Mouse (Mus musculus): ENCODE results near the gene F2rl1. TPM values are rescaled to one million over a fixed set of nuclear protein-coding genes. Genes with fewer than 3 reads are reported as not detected.

Gene F2rl1
- polyA plus RNA-seq, 1 experiment from 2014 or later: not detected

DNA sequence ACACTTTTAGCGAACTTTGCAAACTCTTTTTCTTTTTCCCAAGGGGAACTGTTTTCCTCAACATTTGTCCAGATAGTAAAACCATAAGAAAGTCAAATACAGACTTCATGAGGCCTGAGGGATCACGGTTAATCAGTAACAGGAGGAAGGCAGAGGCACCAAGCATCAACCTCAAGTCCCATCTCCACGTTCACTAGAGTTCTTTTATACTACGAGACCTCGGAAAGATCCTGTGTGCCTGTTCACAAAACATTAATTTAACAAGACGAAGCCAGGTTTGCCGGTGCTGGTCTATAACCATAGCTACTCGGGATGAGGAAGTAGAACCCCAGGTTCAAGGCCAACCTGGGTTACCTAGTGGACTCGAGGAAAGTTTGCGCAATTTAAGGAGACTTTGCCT, 2.9 kb downstream of the F2rl1 start:
- Histone ChIP-seq H3K36me3 (replicated peaks; ENCODE audit: control insufficient read depth, insufficient read depth) (no peaks in the 10 kb centered on the region), H3K9ac (no peak overlapping the region), H3K27ac (no peak overlapping the region), H3K9me3 (ENCODE audit: control insufficient read depth, low read length) (no peaks in the 10 kb centered on the region), H3K27me3 (ENCODE audit: control insufficient read depth, insufficient read depth, low read length) (peaks cover 43% of the 10 kb centered on the region), H3K4me2 (replicated peaks) (no peak overlapping the region), H3K4me3 (replicated peaks; ENCODE audit: low read length) (no peak overlapping the region), H3K4me1 (replicated peaks; ENCODE audit: control insufficient read depth, insufficient read depth, low read length) (peaks cover 11% of the 10 kb centered on the region)
- ATAC-seq (ENCODE audit: low FRiP score): no peak
- DNase-seq (ENCODE audit: low spot score): no peak
- WGBS: 88% methylated on average over 10 of the region's 10 CpGs

DNA sequence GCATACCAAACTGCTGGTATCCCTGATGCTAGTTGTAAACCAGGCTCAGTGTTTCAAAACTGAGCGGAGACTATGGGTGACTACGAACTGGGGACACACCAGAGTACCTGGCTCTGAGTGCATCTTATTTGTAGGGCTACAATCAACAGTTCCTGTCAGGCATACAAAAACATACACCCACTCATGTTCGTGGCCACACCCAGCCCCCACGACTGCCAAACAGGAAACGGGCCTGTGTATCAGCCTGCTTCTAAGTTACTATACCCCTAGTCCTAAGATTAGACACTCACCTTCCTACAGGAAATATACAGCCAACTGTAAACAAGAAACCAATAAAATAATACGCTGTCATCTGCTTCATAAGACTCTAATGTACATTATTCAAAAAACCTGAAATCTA, 4.0 kb downstream of the F2rl1 start:
- no peak overlapping the region for H3K4me3 ChIP-seq (replicated peaks; ENCODE audit: low read length)
- peaks cover 33% of the 10 kb centered on the region for H3K27me3 ChIP-seq (ENCODE audit: control insufficient read depth, insufficient read depth, low read length)
- DNase-seq (ENCODE audit: low spot score): no peak
- no peak overlapping the region for H3K9ac ChIP-seq
- 87% methylated on average over 6 of the region's 6 CpGs for WGBS
- H3K4me2 ChIP-seq (replicated peaks): no peak overlapping the region
- H3K27ac ChIP-seq: no peak overlapping the region
- peaks cover 11% of the 10 kb centered on the region for H3K4me1 ChIP-seq (replicated peaks; ENCODE audit: control insufficient read depth, insufficient read depth, low read length)
- no peaks in the 10 kb centered on the region for H3K36me3 ChIP-seq (replicated peaks; ENCODE audit: control insufficient read depth, insufficient read depth)
- ATAC-seq (ENCODE audit: low FRiP score): no peak
- H3K9me3 ChIP-seq (ENCODE audit: control insufficient read depth, low read length): no peaks in the 10 kb centered on the region

DNA sequence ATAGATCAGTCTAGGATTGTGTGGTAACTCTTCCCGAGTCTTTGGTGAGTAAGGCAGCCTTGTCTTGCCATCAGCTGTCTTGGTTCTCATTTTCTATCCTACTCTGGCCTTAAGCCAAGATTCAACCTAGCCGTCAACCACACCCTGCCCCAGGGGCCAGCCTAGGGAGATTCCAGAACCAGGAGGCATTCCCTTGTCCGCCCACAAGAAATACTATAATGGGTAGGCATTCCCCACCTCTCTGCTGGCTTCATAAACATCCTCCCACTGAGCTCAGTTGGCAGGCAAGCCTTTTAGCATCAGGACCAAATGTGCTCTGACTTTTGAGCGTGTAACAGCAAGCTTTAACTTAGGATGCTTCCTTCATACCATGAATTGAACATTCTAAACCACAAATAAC, 10.3 kb downstream of the F2rl1 start:
- ATAC-seq (ENCODE audit: low FRiP score): no peak
- Histone ChIP-seq H3K9ac (no peak overlapping the region), H3K4me3 (replicated peaks; ENCODE audit: low read length) (no peak overlapping the region), H3K27ac (no peak overlapping the region), H3K4me2 (replicated peaks) (no peak overlapping the region), H3K36me3 (replicated peaks; ENCODE audit: control insufficient read depth, insufficient read depth) (no peaks in the 10 kb centered on the region), H3K27me3 (ENCODE audit: control insufficient read depth, insufficient read depth, low read length) (no peaks in the 10 kb centered on the region), H3K9me3 (ENCODE audit: control insufficient read depth, low read length) (no peaks in the 10 kb centered on the region), H3K4me1 (replicated peaks; ENCODE audit: control insufficient read depth, insufficient read depth, low read length) (no peaks in the 10 kb centered on the region)
- DNase-seq (ENCODE audit: low spot score): no peak
- WGBS: 87% methylated on average over 4 of the region's 4 CpGs

DNA sequence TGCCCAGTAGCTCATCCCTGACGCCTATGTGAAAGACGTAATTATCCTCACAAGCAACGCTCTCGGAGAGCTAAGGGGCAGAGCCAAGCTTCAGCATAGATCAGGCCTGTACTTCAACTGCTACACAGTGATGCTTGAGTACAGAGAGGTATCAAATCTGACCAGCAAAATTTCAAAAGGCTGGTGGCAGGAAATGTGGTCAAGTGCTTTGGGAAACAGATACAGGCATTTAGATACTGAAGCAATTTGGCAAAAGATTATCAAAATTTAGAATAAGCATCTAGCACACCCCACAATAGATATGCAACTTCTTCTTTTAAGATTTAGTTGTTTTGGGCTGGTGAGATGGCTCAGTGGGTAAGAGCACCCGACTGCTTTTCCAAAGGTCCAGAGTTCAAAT, 15.0 kb downstream of the F2rl1 start:
- Histone ChIP-seq H3K36me3 (replicated peaks; ENCODE audit: control insufficient read depth, insufficient read depth) (no peaks in the 10 kb centered on the region), H3K4me3 (replicated peaks; ENCODE audit: low read length) (no peak overlapping the region), H3K27me3 (ENCODE audit: control insufficient read depth, insufficient read depth, low read length) (no peaks in the 10 kb centered on the region), H3K9me3 (ENCODE audit: control insufficient read depth, low read length) (no peaks in the 10 kb centered on the region), H3K4me1 (replicated peaks; ENCODE audit: control insufficient read depth, insufficient read depth, low read length) (no peaks in the 10 kb centered on the region), H3K27ac (no peak overlapping the region), H3K9ac (no peak overlapping the region), H3K4me2 (replicated peaks) (no peak overlapping the region)
- ATAC-seq (ENCODE audit: low FRiP score) (no peak), DNase-seq (ENCODE audit: low spot score) (no peak)
- 83% methylated on average over 5 of the region's 5 CpGs for WGBS

DNA sequence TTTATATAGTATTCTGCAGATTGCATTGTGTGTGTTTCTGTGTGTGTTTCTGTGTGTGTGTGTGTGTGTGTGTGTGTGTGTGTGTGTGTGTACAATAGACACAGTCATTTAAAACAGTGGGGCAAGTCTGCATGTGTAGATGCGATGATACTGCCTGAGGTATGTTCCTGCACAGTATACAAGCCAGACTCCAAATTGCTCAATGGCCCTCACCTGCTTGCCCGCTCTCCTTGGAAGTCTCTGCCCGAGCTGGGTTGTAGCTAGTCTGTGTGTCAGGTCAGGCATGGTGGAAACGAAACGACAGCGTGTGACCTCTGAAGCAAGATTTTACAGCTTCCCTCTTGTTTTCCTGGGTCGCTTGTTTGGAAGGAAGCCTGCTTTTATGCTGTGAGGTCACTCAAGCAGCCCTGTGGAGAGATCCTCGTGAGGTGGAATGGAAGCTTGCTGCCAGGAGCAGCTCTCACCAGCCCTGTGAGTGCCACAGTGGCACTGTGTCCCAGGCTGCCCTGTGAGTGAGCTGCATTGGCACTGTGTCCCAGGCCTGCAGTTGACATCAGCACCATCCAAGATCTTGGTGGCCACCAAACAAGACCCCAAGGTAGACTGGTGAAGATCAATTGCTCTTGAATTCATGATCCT, 21.6 kb downstream of the F2rl1 start:
- ATAC-seq (ENCODE audit: low FRiP score) (no peak), DNase-seq (ENCODE audit: low spot score) (no peak)
- no peak overlapping the region for H3K4me3 ChIP-seq (replicated peaks; ENCODE audit: low read length)
- H3K36me3 ChIP-seq (replicated peaks; ENCODE audit: control insufficient read depth, insufficient read depth): no peaks in the 10 kb centered on the region
- H3K27me3 ChIP-seq (ENCODE audit: control insufficient read depth, insufficient read depth, low read length): no peaks in the 10 kb centered on the region
- no peak overlapping the region for H3K27ac ChIP-seq
- H3K4me1 ChIP-seq (replicated peaks; ENCODE audit: control insufficient read depth, insufficient read depth, low read length): no peaks in the 10 kb centered on the region
- H3K4me2 ChIP-seq (replicated peaks): no peak overlapping the region
- no peaks in the 10 kb centered on the region for H3K9me3 ChIP-seq (ENCODE audit: control insufficient read depth, low read length)
- no peak overlapping the region for H3K9ac ChIP-seq
- WGBS: 84% methylated on average over 8 of the region's 8 CpGs

DNA sequence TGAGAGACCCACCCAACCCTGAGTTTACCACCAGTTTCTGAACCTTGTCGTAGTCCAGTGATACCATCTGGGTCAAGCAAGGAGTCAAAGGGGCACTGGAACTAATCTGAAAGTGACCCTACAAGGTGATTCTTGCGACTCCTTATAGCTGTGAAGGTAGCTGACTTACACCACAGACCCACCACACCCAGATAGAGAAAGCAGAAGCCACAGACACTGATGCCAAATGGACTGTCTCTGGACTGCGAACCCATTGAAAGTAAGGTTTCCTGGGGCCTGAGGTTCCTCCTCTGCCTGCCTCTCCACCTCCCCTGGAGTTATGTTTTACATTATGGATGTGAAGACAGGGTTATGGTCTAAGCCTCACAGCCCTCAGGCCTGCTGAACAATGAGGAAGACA, 28.4 kb downstream of the F2rl1 start:
- no peak for ATAC-seq (ENCODE audit: low FRiP score)
- Histone ChIP-seq H3K36me3 (replicated peaks; ENCODE audit: control insufficient read depth, insufficient read depth) (no peaks in the 10 kb centered on the region), H3K4me2 (replicated peaks) (no peak overlapping the region), H3K27me3 (ENCODE audit: control insufficient read depth, insufficient read depth, low read length) (no peaks in the 10 kb centered on the region), H3K9ac (no peak overlapping the region), H3K4me3 (replicated peaks; ENCODE audit: low read length) (no peak overlapping the region), H3K27ac (no peak overlapping the region), H3K4me1 (replicated peaks; ENCODE audit: control insufficient read depth, insufficient read depth, low read length) (no peaks in the 10 kb centered on the region), H3K9me3 (ENCODE audit: control insufficient read depth, low read length) (no peaks in the 10 kb centered on the region)
- DNase-seq (ENCODE audit: low spot score): no peak
- 90% methylated on average over 3 of the region's 3 CpGs for WGBS

DNA sequence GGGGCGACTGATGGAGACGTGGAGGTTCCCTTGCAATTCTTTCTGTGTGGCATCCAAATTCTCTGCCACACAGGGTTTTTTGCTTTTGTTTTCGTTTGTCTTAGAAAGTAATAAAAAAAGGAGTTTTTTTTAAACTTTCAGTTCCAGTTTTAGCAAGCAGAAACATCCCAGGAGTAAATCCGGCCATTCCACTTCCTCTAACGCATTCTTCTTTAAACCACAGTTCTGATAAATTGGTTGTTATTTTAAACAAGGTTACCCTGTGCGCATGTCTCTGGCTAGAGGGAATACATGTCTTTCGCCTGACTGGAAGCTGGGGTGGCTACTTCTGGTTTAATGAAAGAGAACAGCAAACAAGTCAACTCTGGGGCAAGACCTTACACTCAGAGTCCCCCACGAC, 30.2 kb downstream of the F2rl1 start:
- no peak for DNase-seq (ENCODE audit: low spot score)
- Histone ChIP-seq H3K9me3 (ENCODE audit: control insufficient read depth, low read length) (no peaks in the 10 kb centered on the region), H3K4me2 (replicated peaks) (no peak overlapping the region), H3K36me3 (replicated peaks; ENCODE audit: control insufficient read depth, insufficient read depth) (no peaks in the 10 kb centered on the region), H3K27me3 (ENCODE audit: control insufficient read depth, insufficient read depth, low read length) (no peaks in the 10 kb centered on the region), H3K9ac (no peak overlapping the region), H3K27ac (no peak overlapping the region), H3K4me1 (replicated peaks; ENCODE audit: control insufficient read depth, insufficient read depth, low read length) (no peaks in the 10 kb centered on the region), H3K4me3 (replicated peaks; ENCODE audit: low read length) (no peak overlapping the region)
- no peak for ATAC-seq (ENCODE audit: low FRiP score)
- 84% methylated on average over 8 of the region's 8 CpGs for WGBS

DNA sequence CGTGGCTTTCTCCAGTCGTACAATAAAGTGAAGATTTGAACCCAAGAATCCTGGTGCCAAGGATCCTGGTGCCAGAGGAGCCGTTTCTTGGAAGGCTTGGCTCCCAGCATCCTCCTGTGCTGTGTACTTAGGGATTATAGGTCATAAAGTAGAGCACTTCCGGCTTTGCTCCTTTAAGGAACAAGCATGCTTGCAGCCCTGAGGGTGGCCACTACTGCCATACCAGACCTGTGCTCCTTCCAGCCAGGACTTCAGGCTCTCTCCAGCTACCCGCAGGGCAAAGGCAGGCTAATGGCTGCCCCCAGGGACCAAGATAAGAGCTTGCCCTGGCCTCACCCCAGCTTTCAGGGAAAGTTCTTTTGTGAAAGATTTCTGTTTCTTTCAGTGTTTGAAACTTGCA, 31.7 kb downstream of the F2rl1 start:
- no peak overlapping the region for H3K4me3 ChIP-seq (replicated peaks; ENCODE audit: low read length)
- WGBS: 80% methylated on average over 5 of the region's 5 CpGs
- no peaks in the 10 kb centered on the region for H3K4me1 ChIP-seq (replicated peaks; ENCODE audit: control insufficient read depth, insufficient read depth, low read length)
- H3K9ac ChIP-seq: no peak overlapping the region
- ATAC-seq (ENCODE audit: low FRiP score) (no peak), DNase-seq (ENCODE audit: low spot score) (no peak)
- H3K9me3 ChIP-seq (ENCODE audit: control insufficient read depth, low read length): no peaks in the 10 kb centered on the region
- no peaks in the 10 kb centered on the region for H3K36me3 ChIP-seq (replicated peaks; ENCODE audit: control insufficient read depth, insufficient read depth)
- no peaks in the 10 kb centered on the region for H3K27me3 ChIP-seq (ENCODE audit: control insufficient read depth, insufficient read depth, low read length)
- no peak overlapping the region for H3K4me2 ChIP-seq (replicated peaks)
- no peak overlapping the region for H3K27ac ChIP-seq

DNA sequence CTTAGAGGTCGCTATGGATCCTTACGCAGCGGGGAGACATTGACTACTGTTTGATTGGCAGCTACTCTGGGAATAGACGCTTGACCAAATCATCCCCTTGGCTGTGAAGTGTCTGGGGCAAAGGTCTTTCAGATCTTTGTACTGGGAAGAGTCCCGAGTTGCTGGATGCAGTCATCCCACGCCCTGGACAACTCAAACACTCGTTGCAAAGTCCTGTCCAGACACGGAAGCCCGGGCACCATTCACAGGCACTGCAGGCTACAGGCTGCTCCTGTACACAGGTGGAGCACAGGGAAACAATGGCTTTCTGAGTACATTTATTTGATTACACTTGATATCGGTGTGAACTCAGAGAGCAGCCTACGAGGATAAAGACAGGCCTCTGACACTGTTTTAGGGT, 33.7 kb downstream of the F2rl1 start:
- Histone ChIP-seq H3K4me3 (replicated peaks; ENCODE audit: low read length) (no peak overlapping the region), H3K4me2 (replicated peaks) (no peak overlapping the region), H3K36me3 (replicated peaks; ENCODE audit: control insufficient read depth, insufficient read depth) (no peaks in the 10 kb centered on the region), H3K9me3 (ENCODE audit: control insufficient read depth, low read length) (no peaks in the 10 kb centered on the region), H3K4me1 (replicated peaks; ENCODE audit: control insufficient read depth, insufficient read depth, low read length) (no peaks in the 10 kb centered on the region), H3K9ac (no peak overlapping the region), H3K27ac (no peak overlapping the region), H3K27me3 (ENCODE audit: control insufficient read depth, insufficient read depth, low read length) (no peaks in the 10 kb centered on the region)
- 52% methylated on average over 11 of the region's 11 CpGs for WGBS
- DNase-seq (ENCODE audit: low spot score): no peak
- ATAC-seq (ENCODE audit: low FRiP score): no peak

DNA sequence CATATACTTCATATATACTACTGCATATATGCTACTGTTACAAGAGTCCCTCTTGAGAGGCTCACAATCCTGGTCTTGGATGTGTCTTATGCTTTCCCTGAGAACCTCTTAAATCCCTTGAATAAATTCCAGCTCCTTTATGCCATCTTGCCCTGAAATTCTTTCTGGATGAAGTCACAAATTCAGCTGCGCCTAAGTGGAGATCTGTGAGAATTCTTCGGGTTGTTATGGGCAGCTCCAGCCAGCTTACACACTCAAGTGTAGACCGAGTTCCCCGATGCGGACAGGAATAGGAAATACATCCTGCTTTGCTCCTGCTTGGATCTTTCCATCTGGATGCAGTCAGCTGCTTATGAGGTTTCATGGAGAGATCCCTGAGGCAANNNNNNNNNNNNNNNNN, 40.4 kb downstream of the F2rl1 start:
- no peak overlapping the region for H3K4me3 ChIP-seq (replicated peaks; ENCODE audit: low read length)
- WGBS: 59% methylated on average over 5 of the region's 5 CpGs
- H3K27ac ChIP-seq: no peak overlapping the region
- ATAC-seq (ENCODE audit: low FRiP score) (no peak), DNase-seq (ENCODE audit: low spot score) (no peak)
- H3K4me2 ChIP-seq (replicated peaks): no peak overlapping the region
- no peaks in the 10 kb centered on the region for H3K36me3 ChIP-seq (replicated peaks; ENCODE audit: control insufficient read depth, insufficient read depth)
- H3K9ac ChIP-seq: no peak overlapping the region
- no peaks in the 10 kb centered on the region for H3K27me3 ChIP-seq (ENCODE audit: control insufficient read depth, insufficient read depth, low read length)
- H3K9me3 ChIP-seq (ENCODE audit: control insufficient read depth, low read length): no peaks in the 10 kb centered on the region
- H3K4me1 ChIP-seq (replicated peaks; ENCODE audit: control insufficient read depth, insufficient read depth, low read length): no peaks in the 10 kb centered on the region

Measured in hindbrain, embryonic 14.5 days (tissue).